Mouse (Mus musculus): Measurements from ENCODE around the gene Cd177. TPM values are rescaled to one million over a fixed set of nuclear protein-coding genes. Genes with fewer than 3 reads are reported as not detected.

Cd177 gene
- polyA plus RNA-seq, 1 experiment, result 0.04 TPM

Other genes starting within 250 kb of the Cd177 start
- gene AC161166.1, start 247.9 kb downstream of the Cd177 start, polyA plus RNA-seq (2012; rRNA removed), result not detected in 2 replicates
- gene Irgq, start 229.6 kb downstream of the Cd177 start, polyA plus RNA-seq (2012; rRNA removed), result 46.3 and 46.7 TPM in 2 replicates
- gene Pinlyp, start 214.2 kb downstream of the Cd177 start, polyA plus RNA-seq (2012; rRNA removed), result not detected in 2 replicates
- 48.8 and 49.0 TPM in 2 replicates for gene Xrcc1, start 214.0 kb downstream of the Cd177 start, polyA plus RNA-seq (2012; rRNA removed)
- gene Ethe1, start 172.8 kb downstream of the Cd177 start, polyA plus RNA-seq (2012; rRNA removed), result 14.9 and 17.2 TPM in 2 replicates
- gene Zfp575, start 172.7 kb downstream of the Cd177 start, polyA plus RNA-seq (2012; rRNA removed), result 6.7 and 7.7 TPM in 2 replicates
- gene Phldb3, start 149.5 kb downstream of the Cd177 start, polyA plus RNA-seq (2012; rRNA removed), result 0.08 and 0.12 TPM in 2 replicates
- not detected in 2 replicates for gene Lypd3, start 123.8 kb downstream of the Cd177 start, polyA plus RNA-seq (2012; rRNA removed)
- not detected in 2 replicates for gene Tex101, start 83.6 kb downstream of the Cd177 start, polyA plus RNA-seq (2012; rRNA removed)
- gene BC049730, start 51.1 kb downstream of the Cd177 start, polyA plus RNA-seq (2012; rRNA removed), result not detected in 2 replicates
- not detected in 2 replicates for gene Gm4763, start 33.4 kb downstream of the Cd177 start, polyA plus RNA-seq (2012; rRNA removed)
- not detected in 2 replicates for gene Ceacam10, start 16.9 kb upstream of the Cd177 start, polyA plus RNA-seq (2012; rRNA removed)
- 9.6 and 13.7 TPM in 2 replicates for gene Gm9844, start 101.9 kb upstream of the Cd177 start, polyA plus RNA-seq (2012; rRNA removed)
- not detected in 2 replicates for gene Lypd4, start 109.6 kb upstream of the Cd177 start, polyA plus RNA-seq (2012; rRNA removed)
- 0.06 TPM in 1 of 2 replicates, not detected in the other for gene Dmrtc2, start 109.7 kb upstream of the Cd177 start, polyA plus RNA-seq (2012; rRNA removed)
- 319 and 386 TPM in 2 replicates for gene Rps19, start 124.1 kb upstream of the Cd177 start, polyA plus RNA-seq (2012; rRNA removed)
- gene Cd79a, start 137.1 kb upstream of the Cd177 start, polyA plus RNA-seq (2012; rRNA removed), result 0.72 and 0.86 TPM in 2 replicates
- 167 and 181 TPM in 2 replicates for gene Arhgef1, start 142.6 kb upstream of the Cd177 start, polyA plus RNA-seq (2012; rRNA removed)
- gene Gm4881, start 184.2 kb upstream of the Cd177 start, polyA plus RNA-seq (2012; rRNA removed), result 0.17 TPM in 1 of 2 replicates, not detected in the other
- gene Rabac1, start 212.4 kb upstream of the Cd177 start, polyA plus RNA-seq (2012; rRNA removed), result 337 and 384 TPM in 2 replicates
- gene Atp1a3, start 245.6 kb upstream of the Cd177 start, polyA plus RNA-seq (2012; rRNA removed), result 1,131 and 1,133 TPM in 2 replicates